Mouse (Mus musculus) adrenal gland, postnatal 25 days (tissue): ENCODE data around the gene 1700001O22Rik. TPM values are rescaled to one million over a fixed set of nuclear protein-coding genes. Genes with fewer than 3 reads are reported as not detected.

Experiments used
- DNase-seq: peaks from one replicate; pipeline ENCODE4 v3.0.0; 2021; ENCODE audit warnings: mixed read lengths
- total RNA-seq: library from RNA; stranded (reverse); gene quantifications from 2 replicates; pipeline ENCODE4 v1.2.3, GENCODE M21; 2021

1700001O22Rik gene
- total RNA-seq, 1 experiment from 2014 or later = 5.0 TPM

GRCm38 (mm10) chr2:30752471-30752870, 51.0 kb downstream of the 1700001O22Rik start:
- no peak for DNase-seq

- DNase-seq = no peak
These were observed 53.4 kb downstream of the 1700001O22Rik start for GRCm38 (mm10) chr2:30750025-30750424.

- DNase-seq = no peak
These were observed 55.8 kb downstream of the 1700001O22Rik start for GRCm38 (mm10) chr2:30747602-30748162.

Other genes starting within 250 kb of the 1700001O22Rik start
- 1.6 and 4.4 TPM in 2 replicates for gene Cstad, start 208.6 kb downstream of the 1700001O22Rik start, total RNA-seq
- 46.1 and 57.5 TPM in 2 replicates for gene Ntmt1, start 4.2 kb upstream of the 1700001O22Rik start, total RNA-seq
- 29.2 and 31.5 TPM in 2 replicates for gene Asb6, start 26.7 kb upstream of the 1700001O22Rik start, total RNA-seq
- gene Prrx2, start 31.3 kb upstream of the 1700001O22Rik start, total RNA-seq = 0.76 TPM in 1 of 2 replicates, not detected in the other
- 15.8 and 16.7 TPM in 2 replicates for gene Ptges, start 126.2 kb upstream of the 1700001O22Rik start, total RNA-seq
- gene Tor1b, start 149.3 kb upstream of the 1700001O22Rik start, total RNA-seq = 53.5 and 59.8 TPM in 2 replicates
- 42.7 and 53.0 TPM in 2 replicates for gene Tor1a, start 164.3 kb upstream of the 1700001O22Rik start, total RNA-seq
- gene BC005624, start 178.5 kb upstream of the 1700001O22Rik start, total RNA-seq = 46.9 TPM in 2 replicates
- gene Usp20, start 178.6 kb upstream of the 1700001O22Rik start, total RNA-seq = 22.9 and 31.3 TPM in 2 replicates